Mouse (Mus musculus) ES-E14 (cell line): ENCODE data around the gene Chpf2. TPM values are rescaled to one million over a fixed set of nuclear protein-coding genes. Genes with fewer than 3 reads are reported as not detected.

Experiments
- DNase-seq: peaks from one replicate; pipeline ENCODE4 v3.0.0-alpha.2; 2013; ENCODE audit warnings: low read depth, low spot score
- H3K27ac ChIP-seq: 2 replicates; pipeline ENCODE4 v1.5.1; 2012; ENCODE audit warnings: low read depth, mild to moderate bottlenecking, low read length, moderate library complexity, mixed read lengths; ENCODE audit not compliant: poor library complexity, insufficient read depth, severe bottlenecking
- H3K36me3 ChIP-seq: 2 replicates; pipeline ENCODE4 v1.6.1; 2012; ENCODE audit warnings: mild to moderate bottlenecking, low read length, moderate library complexity, mixed read lengths; ENCODE audit not compliant: control insufficient read depth, poor library complexity, insufficient read depth, severe bottlenecking
- H3K4me1 ChIP-seq, 2 experiments: fragments of 150-350 bp in 1 of 2; sonication (generic) in 1 of 2; 2 replicates each; pipeline ENCODE4 v1.6.1; 2012; ENCODE audit warnings: low read length in 2 of 2, mild to moderate bottlenecking in 1 of 2, mixed read lengths in 1 of 2; ENCODE audit not compliant: control insufficient read depth in 2 of 2, insufficient read depth in 2 of 2, poor library complexity in 1 of 2
- H3K4me3 ChIP-seq, 2 experiments: fragments of 150-350 bp in 1 of 2; sonication (generic) in 1 of 2; 2 replicates each; pipeline ENCODE4 v1.5.1; 2012; ENCODE audit warnings: low read length in 2 of 2, low read depth in 1 of 2, mild to moderate bottlenecking in 1 of 2, mixed read lengths in 1 of 2; ENCODE audit not compliant: insufficient read depth in 1 of 2, poor library complexity in 1 of 2, severe bottlenecking in 1 of 2
- H3K9ac ChIP-seq: 2 replicates; pipeline ENCODE4 v1.6.1; 2012; ENCODE audit warnings: low read depth, mild to moderate bottlenecking, low read length, mixed read lengths; ENCODE audit not compliant: poor library complexity, insufficient read depth, severe bottlenecking
- H3K9me3 ChIP-seq: fragments of 150-350 bp; sonication (generic); 2 replicates; pipeline ENCODE4 v1.6.1; 2012; ENCODE audit warnings: low read depth, mild to moderate bottlenecking, low read length; ENCODE audit not compliant: control insufficient read depth, insufficient read depth
- CHD2 ChIP-seq: IDR thresholded peaks from 2 replicates; pipeline ENCODE4 v1.6.1; 2014; ENCODE audit warnings: mild to moderate bottlenecking, low read depth, low read length, inconsistent platforms
- HCFC1 ChIP-seq: IDR thresholded peaks from 2 replicates; pipeline ENCODE4 v1.6.1; 2012; ENCODE audit warnings: low read length, inconsistent platforms, borderline replicate concordance; ENCODE audit not compliant: insufficient read depth
- MAFK ChIP-seq: IDR thresholded peaks from 2 replicates; pipeline ENCODE4 v1.6.1; 2014; ENCODE audit warnings: mild to moderate bottlenecking, low read depth, low read length, inconsistent platforms; ENCODE audit not compliant: insufficient read depth
- ZC3H11A ChIP-seq: IDR thresholded peaks from 2 replicates; pipeline ENCODE4 v1.6.1; 2012; ENCODE audit warnings: low read depth, mild to moderate bottlenecking, inconsistent platforms, low read length, borderline replicate concordance
- ZNF384 ChIP-seq: IDR thresholded peaks from 2 replicates; pipeline ENCODE4 v1.6.1; 2012; ENCODE audit warnings: low read depth, low read length, inconsistent platforms
- in situ Hi-C, 2 experiments: fragments of 600-800 bp; cut with MboI; formaldehyde crosslinking; loops; one replicate each; pipeline ENCODE4 v1.15.1; 2025; ENCODE audit warnings: low sequenced_read_pairs in 2 of 2, inconsistent platforms in 1 of 2; ENCODE audit not compliant: unreplicated experiment in 2 of 2
- total RNA-seq: library from RNA; depleted of rRNA; stranded (reverse); fragments of 300-350 nt; gene quantifications from 2 replicates; pipeline ENCODE4 v1.2.3, GENCODE M21; 2012

The Chpf2 gene
- total RNA-seq, 1 experiment: 23.7 TPM

GRCm38 (mm10) chr5:24605321-24605979 lies 18.9 kb downstream of the Chpf2 start:
- no peak for DNase-seq
- in situ Hi-C loops: no loop called here
- H3K9ac ChIP-seq: no peak overlapping the region
- peaks cover 0 to 6% of the 10 kb centered on the region in 2 experiments; a peak in 1 of 4 replicates for H3K4me1 ChIP-seq
- H3K9me3 ChIP-seq: no peaks in the 10 kb centered on the region
- H3K27ac ChIP-seq: no peak overlapping the region
- no peak for TF ChIP-seq ZC3H11A
- no peak for TF ChIP-seq MAFK
- TF ChIP-seq ZNF384: no peak
- no peak for TF ChIP-seq HCFC1
- TF ChIP-seq CHD2: no peak
- H3K4me3 ChIP-seq: peak overlapping the region in 1 of 2 experiments; percentile 64; a peak in 2 of 4 replicates
- no peaks in the 10 kb centered on the region for H3K36me3 ChIP-seq

- Histone ChIP-seq H3K36me3 (no peaks in the 10 kb centered on the region), H3K9me3 (no peaks in the 10 kb centered on the region), H3K4me3 (no peak overlapping the region), H3K4me1 (peaks cover 0 to 6% of the 10 kb centered on the region in 2 experiments; a peak in 1 of 4 replicates), H3K9ac (no peak overlapping the region), H3K27ac (no peak overlapping the region)
- no peak for DNase-seq
- in situ Hi-C loops: no loop called here
- TF ChIP-seq ZNF384: no peak
- no peak for TF ChIP-seq HCFC1
- TF ChIP-seq MAFK: no peak
- no peak for TF ChIP-seq CHD2
- no peak for TF ChIP-seq ZC3H11A
Observed at GRCm38 (mm10) chr5:24605980-24606665, 19.6 kb downstream of the Chpf2 start.

- peaks cover 0 to 1% of the 10 kb centered on the region in 2 experiments; a peak in 1 of 4 replicates for H3K4me1 ChIP-seq
- no peak for TF ChIP-seq ZC3H11A
- no peak for TF ChIP-seq HCFC1
- TF ChIP-seq ZNF384: no peak
- TF ChIP-seq MAFK: no peak
- no peak for TF ChIP-seq CHD2
Observed at GRCm38 (mm10) chr5:24609388-24609787, 22.8 kb downstream of the Chpf2 start.

GRCm38 (mm10) chr5:24611366-24612301 lies 25.1 kb downstream of the Chpf2 start:
- TF ChIP-seq CHD2: no peak
- TF ChIP-seq ZC3H11A: no peak
- no peak for TF ChIP-seq HCFC1
- no peak for TF ChIP-seq MAFK
- no peak for TF ChIP-seq ZNF384
- H3K27ac ChIP-seq: no peak overlapping the region
- DNase-seq: no peak
- no peaks in the 10 kb centered on the region for H3K9me3 ChIP-seq
- no peaks in the 10 kb centered on the region for H3K36me3 ChIP-seq
- H3K4me3 ChIP-seq: no peak overlapping the region
- H3K9ac ChIP-seq: no peak overlapping the region
- no peaks in the 10 kb centered on the region for H3K4me1 ChIP-seq
- in situ Hi-C loops: no loop called here

More at GRCm38 (mm10) chr5:24609388-24609787, 22.8 kb downstream of the Chpf2 start:
- H3K4me3 ChIP-seq: no peak overlapping the region
- in situ Hi-C loops: no loop called here
- H3K27ac ChIP-seq: no peak overlapping the region
- no peak overlapping the region for H3K9ac ChIP-seq
- DNase-seq: no peak
- no peaks in the 10 kb centered on the region for H3K9me3 ChIP-seq
- no peaks in the 10 kb centered on the region for H3K36me3 ChIP-seq
